Mouse (Mus musculus): Measurements from ENCODE around the gene Ksr1.

Ksr1 gene

DNA sequence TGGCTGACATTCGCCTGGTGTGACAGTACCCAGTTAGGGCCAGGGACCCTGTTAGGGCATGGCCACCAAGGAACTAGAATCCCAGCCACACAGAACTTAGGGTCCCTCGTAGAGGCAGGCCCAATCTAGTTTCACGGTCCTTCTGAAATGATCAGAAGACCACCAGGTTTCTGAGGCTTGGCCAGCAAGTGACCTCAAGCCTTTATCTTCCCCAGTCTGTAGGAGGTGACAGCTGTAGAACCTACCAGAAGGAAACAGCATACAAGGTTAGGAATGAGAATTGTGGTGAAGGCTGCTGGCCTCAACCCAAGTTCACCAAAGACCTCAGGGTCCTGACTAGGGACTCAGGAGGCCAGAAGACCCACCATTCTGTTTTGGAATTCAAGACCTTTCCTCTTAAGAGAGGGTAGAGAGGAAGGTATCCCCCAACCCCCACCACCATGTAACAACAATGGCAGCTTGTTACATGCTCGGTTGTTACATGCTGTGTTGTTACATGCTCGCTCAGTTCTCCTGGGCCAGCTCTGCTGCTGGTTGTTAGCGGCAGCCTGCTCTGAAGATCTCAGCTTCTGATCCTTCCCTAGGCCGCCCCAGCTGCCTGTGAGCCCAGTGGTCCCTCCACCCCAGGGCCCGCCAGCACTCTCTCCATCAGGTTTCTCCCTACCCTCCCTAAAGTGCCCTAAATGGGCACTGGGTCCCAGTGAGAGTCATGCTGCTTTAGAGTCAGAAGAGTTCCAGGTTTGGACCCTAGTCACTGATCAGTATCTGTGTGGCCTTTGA is 169.3 kb downstream of the Ksr1 start:
- DNase-seq, result no peak

GRCm38 (mm10) chr11:78973381-78974150 is 172.6 kb downstream of the Ksr1 start:
- no peak for DNase-seq

GRCm38 (mm10) chr11:78972811-78973351 is 173.3 kb downstream of the Ksr1 start:
- DNase-seq, result no peak

GRCm38 (mm10) chr11:78972328-78972727 is 173.9 kb downstream of the Ksr1 start:
- DNase-seq, result no peak

DNA sequence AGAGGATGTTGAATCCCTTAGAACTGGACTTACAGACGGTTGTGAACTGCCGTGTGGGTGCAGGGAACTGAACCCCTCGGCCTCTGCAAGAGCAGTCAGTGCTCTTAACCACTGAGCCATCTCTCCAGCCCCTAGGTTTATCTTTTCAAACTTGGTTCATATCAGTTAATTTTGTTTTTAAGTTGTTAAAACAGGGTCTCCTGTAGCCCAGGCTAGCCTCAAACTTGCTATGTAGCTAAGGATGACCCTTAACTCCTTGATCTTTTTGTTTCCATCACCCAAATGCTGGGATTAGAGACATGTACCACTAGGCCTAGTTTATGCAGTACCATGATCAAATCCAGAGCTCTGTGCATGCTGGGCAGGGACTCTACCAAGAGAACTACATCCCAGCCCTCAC is 174.5 kb downstream of the Ksr1 start:
- DNase-seq, result no peak

- no peak for DNase-seq
These were observed 175.1 kb downstream of the Ksr1 start for GRCm38 (mm10) chr11:78971096-78971495.

DNA sequence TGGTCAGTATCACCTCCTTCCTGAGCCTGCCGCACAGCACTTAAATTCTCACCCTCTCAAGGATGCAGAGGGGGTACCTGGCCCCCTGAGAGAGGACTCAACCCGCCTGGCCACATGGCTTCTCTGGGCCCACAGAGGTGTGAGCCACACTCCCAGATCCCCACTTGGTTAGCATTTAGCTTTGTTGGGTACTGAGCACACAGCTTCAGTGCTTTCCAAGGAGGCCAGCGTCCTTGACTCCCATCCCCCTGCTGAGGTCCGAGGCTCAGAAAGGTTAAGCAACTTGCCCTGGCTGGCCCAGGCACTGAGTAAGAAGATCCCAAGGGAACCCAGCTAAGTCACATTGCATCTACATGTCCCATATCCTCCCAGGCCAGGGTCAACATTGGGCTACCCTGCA is 178.1 kb downstream of the Ksr1 start:
- DNase-seq, result no peak

DNA sequence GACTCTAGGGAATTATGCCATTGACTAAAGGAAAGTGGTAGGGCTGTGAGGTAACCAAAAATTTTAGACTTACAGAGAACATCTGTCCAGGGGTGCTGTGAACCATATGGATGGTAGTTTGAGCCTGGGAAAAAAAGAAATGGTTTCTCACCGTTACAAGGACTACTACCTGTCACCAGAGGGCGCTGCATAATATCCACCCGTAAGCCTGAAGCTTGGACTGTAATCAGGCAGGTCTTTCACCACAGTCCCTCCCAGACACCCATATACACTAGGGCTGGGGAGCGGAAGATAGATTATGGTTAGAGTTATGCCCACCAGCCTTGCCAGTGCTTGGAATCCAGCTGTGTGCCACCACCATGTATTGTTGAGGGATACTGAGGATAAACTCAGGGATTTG is 178.8 kb downstream of the Ksr1 start:
- no peak for DNase-seq
